Mouse (Mus musculus) megakaryocyte, embryonic 14.5 days (primary cell): ENCODE data around the gene Tcf7l2.

ENCODE experiments used
- FLI1 ChIP-seq: IDR thresholded peaks from 2 replicates; pipeline ENCODE4 v1.6.1; 2012; ENCODE audit warnings: low read length, inconsistent platforms, mixed read lengths
- GATA1 ChIP-seq: IDR thresholded peaks from 3 replicates; pipeline ENCODE4 v1.6.1; 2012; ENCODE audit warnings: mixed read lengths, low read length, inconsistent platforms, borderline replicate concordance

GRCm38 (mm10) chr19:55746241-55746640 lies 4.6 kb downstream of the Tcf7l2 start:
- TF ChIP-seq FLI1 = no peak
- TF ChIP-seq GATA1 = no peak
